Mouse (Mus musculus): ENCODE measurements around the gene Fig4. TPM values are rescaled to one million over a fixed set of nuclear protein-coding genes. Genes with fewer than 3 reads are reported as not detected.

Gene Fig4
- total and polyA plus RNA-seq, 2 experiments from 2014 or later: 36.4 to 40.4 TPM

GRCm38 (mm10) chr10:41249006-41249659, 53.9 kb downstream of the Fig4 start:
- Histone ChIP-seq H3K9ac (no peak overlapping the region), H3K27ac (ENCODE audit: low read depth, low read length) (no peak overlapping the region), H3K4me1 (ENCODE audit: insufficient read depth) (no peaks in the 10 kb centered on the region), H3K36me3 (ENCODE audit: insufficient read depth) (peaks cover 43% of the 10 kb centered on the region), H3K4me2 (ENCODE audit: low read depth) (no peak overlapping the region), H3K9me3 (ENCODE audit: low read length) (no peaks in the 10 kb centered on the region), H3K27me3 (ENCODE audit: insufficient read depth, low read length) (no peaks in the 10 kb centered on the region), H3K4me3 (ENCODE audit: low read depth, low read length) (no peak overlapping the region)
- WGBS: 93% methylated on average over 8 of the region's 8 CpGs
- ATAC-seq (no peak), DNase-seq (no peak)
- no peak for TF ChIP-seq CTCF (IDR thresholded peaks at IDR 0.05; ENCODE audit: low read depth)

- no peak overlapping the region for H3K4me3 ChIP-seq (ENCODE audit: low read depth, low read length)
- no peaks in the 10 kb centered on the region for H3K9me3 ChIP-seq (ENCODE audit: low read length)
- peaks cover 46% of the 10 kb centered on the region for H3K36me3 ChIP-seq (ENCODE audit: insufficient read depth)
- no peak for TF ChIP-seq CTCF (IDR thresholded peaks at IDR 0.05; ENCODE audit: low read depth)
- H3K27ac ChIP-seq (ENCODE audit: low read depth, low read length): no peak overlapping the region
- H3K4me1 ChIP-seq (ENCODE audit: insufficient read depth): no peaks in the 10 kb centered on the region
- ATAC-seq (no peak), DNase-seq (no peak)
- no peak overlapping the region for H3K9ac ChIP-seq
- no peak overlapping the region for H3K4me2 ChIP-seq (ENCODE audit: low read depth)
- no peaks in the 10 kb centered on the region for H3K27me3 ChIP-seq (ENCODE audit: insufficient read depth, low read length)
- 89% methylated on average over 5 of the region's 5 CpGs for WGBS
These were observed 55.1 kb downstream of the Fig4 start for GRCm38 (mm10) chr10:41247800-41248473.

- H3K4me3 ChIP-seq (ENCODE audit: low read depth, low read length): no peak overlapping the region
- WGBS: 74% methylated on average over 5 of the region's 5 CpGs
These were observed 56.9 kb downstream of the Fig4 start for GRCm38 (mm10) chr10:41246111-41246510.

GRCm38 (mm10) chr10:41245477-41245876, 57.6 kb downstream of the Fig4 start:
- Histone ChIP-seq H3K36me3 (ENCODE audit: insufficient read depth) (peaks cover 39% of the 10 kb centered on the region), H3K4me1 (ENCODE audit: insufficient read depth) (no peaks in the 10 kb centered on the region), H3K4me2 (ENCODE audit: low read depth) (no peak overlapping the region), H3K27me3 (ENCODE audit: insufficient read depth, low read length) (no peaks in the 10 kb centered on the region), H3K27ac (ENCODE audit: low read depth, low read length) (no peak overlapping the region), H3K9ac (no peak overlapping the region), H3K9me3 (ENCODE audit: low read length) (no peaks in the 10 kb centered on the region), H3K4me3 (ENCODE audit: low read depth, low read length) (no peak overlapping the region)
- no peak for TF ChIP-seq CTCF (IDR thresholded peaks at IDR 0.05; ENCODE audit: low read depth)
- ATAC-seq (no peak), DNase-seq (no peak)
- 86% methylated on average over 6 of the region's 6 CpGs for WGBS

More at GRCm38 (mm10) chr10:41246111-41246510, 56.9 kb downstream of the Fig4 start:
- H3K27ac ChIP-seq (ENCODE audit: low read depth, low read length): no peak overlapping the region
- no peak for DNase-seq
- H3K27me3 ChIP-seq (ENCODE audit: insufficient read depth, low read length): no peaks in the 10 kb centered on the region
- peaks cover 42% of the 10 kb centered on the region for H3K36me3 ChIP-seq (ENCODE audit: insufficient read depth)
- H3K4me1 ChIP-seq (ENCODE audit: insufficient read depth): no peaks in the 10 kb centered on the region
- H3K9me3 ChIP-seq (ENCODE audit: low read length): no peaks in the 10 kb centered on the region
- no peak overlapping the region for H3K9ac ChIP-seq
- ATAC-seq: no peak
- no peak for TF ChIP-seq CTCF (IDR thresholded peaks at IDR 0.05; ENCODE audit: low read depth)
- H3K4me2 ChIP-seq (ENCODE audit: low read depth): no peak overlapping the region

GRCm38 (mm10) chr10:41245028-41245427, 58.0 kb downstream of the Fig4 start:
- DNase-seq (no peak), ATAC-seq (no peak)
- Histone ChIP-seq H3K4me2 (ENCODE audit: low read depth) (no peak overlapping the region), H3K27me3 (ENCODE audit: insufficient read depth, low read length) (no peaks in the 10 kb centered on the region), H3K36me3 (ENCODE audit: insufficient read depth) (peaks cover 39% of the 10 kb centered on the region), H3K4me3 (ENCODE audit: low read depth, low read length) (no peak overlapping the region), H3K9ac (no peak overlapping the region), H3K27ac (ENCODE audit: low read depth, low read length) (no peak overlapping the region), H3K4me1 (ENCODE audit: insufficient read depth) (no peaks in the 10 kb centered on the region), H3K9me3 (ENCODE audit: low read length) (no peaks in the 10 kb centered on the region)
- TF ChIP-seq CTCF (IDR thresholded peaks at IDR 0.05; ENCODE audit: low read depth): no peak
- WGBS: 95% methylated on average over 6 of the region's 6 CpGs

- Histone ChIP-seq H3K27ac (ENCODE audit: low read depth, low read length) (no peak overlapping the region), H3K4me1 (ENCODE audit: insufficient read depth) (no peaks in the 10 kb centered on the region), H3K9me3 (ENCODE audit: low read length) (no peaks in the 10 kb centered on the region), H3K4me3 (ENCODE audit: low read depth, low read length) (no peak overlapping the region), H3K36me3 (ENCODE audit: insufficient read depth) (peaks cover 37% of the 10 kb centered on the region), H3K4me2 (ENCODE audit: low read depth) (no peak overlapping the region), H3K9ac (no peak overlapping the region), H3K27me3 (ENCODE audit: insufficient read depth, low read length) (no peaks in the 10 kb centered on the region)
- WGBS: 94% methylated on average over 6 of the region's 6 CpGs
- DNase-seq (no peak), ATAC-seq (no peak)
- TF ChIP-seq CTCF (IDR thresholded peaks at IDR 0.05; ENCODE audit: low read depth): no peak
These were observed 59.1 kb downstream of the Fig4 start for GRCm38 (mm10) chr10:41243930-41244329.

- no peak for TF ChIP-seq CTCF (IDR thresholded peaks at IDR 0.05; ENCODE audit: low read depth)
- Histone ChIP-seq H3K4me2 (ENCODE audit: low read depth) (no peak overlapping the region), H3K9ac (no peak overlapping the region), H3K27me3 (ENCODE audit: insufficient read depth, low read length) (no peaks in the 10 kb centered on the region), H3K27ac (ENCODE audit: low read depth, low read length) (no peak overlapping the region), H3K4me3 (ENCODE audit: low read depth, low read length) (no peak overlapping the region), H3K9me3 (ENCODE audit: low read length) (no peaks in the 10 kb centered on the region), H3K4me1 (ENCODE audit: insufficient read depth) (no peaks in the 10 kb centered on the region), H3K36me3 (ENCODE audit: insufficient read depth) (peaks cover 34% of the 10 kb centered on the region)
- DNase-seq (no peak), ATAC-seq (no peak)
- WGBS: 79% methylated on average over 6 of the region's 6 CpGs
These were observed 61.4 kb downstream of the Fig4 start for GRCm38 (mm10) chr10:41241558-41242242.

Measured in forebrain, postnatal 0 days (tissue).